Mouse (Mus musculus) stomach, postnatal 0 days (tissue): ENCODE results near the gene Popdc3.

ENCODE experiments used
- CTCF ChIP-seq: IDR thresholded peaks from 2 replicates; pipeline ENCODE4 v1.5.1; 2016; ENCODE audit warnings: antibody characterized with exemption, low read depth, mild to moderate bottlenecking, moderate library complexity
- EP300 ChIP-seq: optimal IDR thresholded peaks from 2 replicates; pipeline ENCODE3; 2016; ENCODE audit warnings: antibody characterized with exemption

DNA sequence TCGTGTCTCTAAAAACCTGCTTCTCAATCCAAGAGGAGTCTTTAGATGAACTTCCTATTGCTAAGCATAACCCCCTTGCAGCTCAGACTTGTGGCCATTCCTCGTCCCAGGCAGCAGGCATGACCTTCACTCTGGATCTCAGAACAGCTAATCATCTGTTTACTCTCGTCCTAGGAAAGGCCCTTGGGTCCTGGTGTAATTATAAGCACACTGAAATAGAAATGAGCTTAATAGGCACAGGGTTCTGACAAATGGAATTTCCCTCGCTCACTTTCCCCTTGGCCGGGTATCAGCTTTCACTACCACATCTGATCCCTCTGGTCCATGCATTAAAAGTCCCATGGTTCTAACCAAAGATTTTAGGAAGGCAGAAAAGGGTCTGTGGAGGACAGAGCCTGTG, 185.5 kb downstream of the Popdc3 start:
- TF ChIP-seq CTCF (no peak), EP300 (no peak)
